Mouse (Mus musculus): Measurements from ENCODE around the gene Chst1. TPM values are rescaled to one million over a fixed set of nuclear protein-coding genes. Genes with fewer than 3 reads are reported as not detected.

The Chst1 gene
- total and polyA plus RNA-seq, 3 experiments = 1.7 to 8.7 (median 2.4) TPM

DNA sequence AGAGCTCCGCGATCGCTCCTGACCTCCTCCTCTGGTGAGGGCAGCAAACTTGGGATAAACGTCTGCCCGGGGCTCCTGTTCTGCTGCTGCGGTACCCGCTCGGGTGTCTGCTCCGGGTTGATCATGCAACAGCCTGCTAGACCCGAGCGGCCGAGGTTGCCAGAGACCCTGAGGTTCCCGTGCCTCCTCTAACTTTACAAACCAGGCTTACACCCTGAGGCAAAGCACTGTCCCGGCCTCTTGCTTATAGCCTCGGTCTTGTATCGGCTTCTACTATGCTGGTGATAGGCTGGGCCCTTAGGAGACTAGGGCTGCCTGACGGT is 802 bp downstream of the Chst1 start:
- Histone ChIP-seq H3K27ac (peak overlapping the region; percentile 31), H3K36me3 (ENCODE audit: control insufficient read depth, insufficient read depth, low read length) (no peaks in the 10 kb centered on the region), H3K79me2 (replicated peaks; ENCODE audit: control insufficient read depth, insufficient read depth, low read length) (no peaks in the 10 kb centered on the region), H3K9ac (ENCODE audit: low read depth, low read length) (peak overlapping the region; percentile 81), H3K4me3 (peak overlapping the region; percentile 58), H3K4me1 (ENCODE audit: control insufficient read depth, insufficient read depth, low read length) (peaks cover 5% of the 10 kb centered on the region), H3K27me3 (ENCODE audit: control insufficient read depth, insufficient read depth, low read length) (no peaks in the 10 kb centered on the region; the same call in 1 of the 2 replicates)
- DNase-seq = no peak
- no peak for TF ChIP-seq POLR2A (IDR thresholded peaks at IDR 0.05; ENCODE audit: insufficient read depth, low read depth, low read length)
- no peak for TF ChIP-seq EP300 (IDR thresholded peaks at IDR 0.05; ENCODE audit: insufficient read depth, low read depth, low read length)
- no peak for TF ChIP-seq CTCF (IDR thresholded peaks at IDR 0.05)
- intact Hi-C loops (cut with DNase I) = no loop called here
- WGBS = 3% methylated on average over 17 of the region's 17 CpGs

DNA sequence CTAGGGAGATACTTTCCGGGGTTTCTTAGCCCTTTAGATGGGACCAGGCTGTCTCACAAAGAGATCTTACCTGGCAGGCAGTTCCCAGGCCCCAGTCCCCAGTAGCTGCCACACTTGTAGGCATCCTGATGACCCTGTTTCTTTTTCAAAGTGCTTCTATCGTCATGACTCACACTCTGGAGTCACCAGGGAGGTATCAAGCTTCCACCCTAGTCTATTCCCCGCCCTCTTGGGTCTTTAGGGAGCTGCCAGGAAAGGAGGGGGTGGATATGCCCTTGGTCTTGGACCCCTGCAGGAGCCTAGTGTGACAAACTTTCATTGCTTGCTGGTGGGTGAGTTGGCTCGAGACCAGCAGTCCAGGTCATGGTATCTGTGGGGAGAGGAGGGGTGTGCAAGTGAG is 1.7 kb downstream of the Chst1 start:
- no peaks in the 10 kb centered on the region for H3K79me2 ChIP-seq (replicated peaks; ENCODE audit: control insufficient read depth, insufficient read depth, low read length)
- H3K4me1 ChIP-seq (ENCODE audit: control insufficient read depth, insufficient read depth, low read length) = peaks cover 4% of the 10 kb centered on the region
- no peaks in the 10 kb centered on the region for H3K36me3 ChIP-seq (ENCODE audit: control insufficient read depth, insufficient read depth, low read length)
- intact Hi-C loops (cut with DNase I) = no loop called here
- no peaks in the 10 kb centered on the region; the same call in 1 of the 2 replicates for H3K27me3 ChIP-seq (ENCODE audit: control insufficient read depth, insufficient read depth, low read length)
- TF ChIP-seq EP300 (IDR thresholded peaks at IDR 0.05; ENCODE audit: insufficient read depth, low read depth, low read length) (no peak), CTCF (IDR thresholded peaks at IDR 0.05) (no peak), POLR2A (IDR thresholded peaks at IDR 0.05; ENCODE audit: insufficient read depth, low read depth, low read length) (no peak)
- DNase-seq = no peak
- H3K4me3 ChIP-seq = no peak overlapping the region
- WGBS = 55% methylated on average over 4 of the region's 4 CpGs
- no peak overlapping the region for H3K27ac ChIP-seq
- H3K9ac ChIP-seq (ENCODE audit: low read depth, low read length) = no peak overlapping the region

GRCm38 (mm10) chr2:92602073-92602472 is 2.6 kb downstream of the Chst1 start:
- TF ChIP-seq POLR2A (IDR thresholded peaks at IDR 0.05; ENCODE audit: insufficient read depth, low read depth, low read length) (no peak), CTCF (IDR thresholded peaks at IDR 0.05) (no peak)
- H3K4me1 ChIP-seq (ENCODE audit: control insufficient read depth, insufficient read depth, low read length) = peaks cover 5% of the 10 kb centered on the region
- no peak overlapping the region for H3K27ac ChIP-seq
- H3K79me2 ChIP-seq (replicated peaks; ENCODE audit: control insufficient read depth, insufficient read depth, low read length) = no peaks in the 10 kb centered on the region
- intact Hi-C loops (cut with DNase I) = no loop called here
- H3K4me3 ChIP-seq = no peak overlapping the region
- WGBS = 48% methylated on average over 12 of the region's 12 CpGs
- DNase-seq = no peak
- no peak overlapping the region for H3K9ac ChIP-seq (ENCODE audit: low read depth, low read length)
- no peaks in the 10 kb centered on the region; the same call in 1 of the 2 replicates for H3K27me3 ChIP-seq (ENCODE audit: control insufficient read depth, insufficient read depth, low read length)
- no peaks in the 10 kb centered on the region for H3K36me3 ChIP-seq (ENCODE audit: control insufficient read depth, insufficient read depth, low read length)

GRCm38 (mm10) chr2:92603591-92603990 is 4.1 kb downstream of the Chst1 start:
- no peak overlapping the region for H3K9ac ChIP-seq (ENCODE audit: low read depth, low read length)
- no peaks in the 10 kb centered on the region; the same call in 1 of the 2 replicates for H3K27me3 ChIP-seq (ENCODE audit: control insufficient read depth, insufficient read depth, low read length)
- 81% methylated on average over 5 of the region's 5 CpGs for WGBS
- no peak overlapping the region for H3K27ac ChIP-seq
- intact Hi-C loops (cut with DNase I) = no loop called here
- H3K79me2 ChIP-seq (replicated peaks; ENCODE audit: control insufficient read depth, insufficient read depth, low read length) = no peaks in the 10 kb centered on the region
- H3K4me1 ChIP-seq (ENCODE audit: control insufficient read depth, insufficient read depth, low read length) = peaks cover 5% of the 10 kb centered on the region
- TF ChIP-seq POLR2A (IDR thresholded peaks at IDR 0.05; ENCODE audit: insufficient read depth, low read depth, low read length) (no peak), EP300 (IDR thresholded peaks at IDR 0.05; ENCODE audit: insufficient read depth, low read depth, low read length) (no peak), CTCF (IDR thresholded peaks at IDR 0.05) (no peak)
- H3K36me3 ChIP-seq (ENCODE audit: control insufficient read depth, insufficient read depth, low read length) = no peaks in the 10 kb centered on the region
- no peak for DNase-seq
- no peak overlapping the region for H3K4me3 ChIP-seq

DNA sequence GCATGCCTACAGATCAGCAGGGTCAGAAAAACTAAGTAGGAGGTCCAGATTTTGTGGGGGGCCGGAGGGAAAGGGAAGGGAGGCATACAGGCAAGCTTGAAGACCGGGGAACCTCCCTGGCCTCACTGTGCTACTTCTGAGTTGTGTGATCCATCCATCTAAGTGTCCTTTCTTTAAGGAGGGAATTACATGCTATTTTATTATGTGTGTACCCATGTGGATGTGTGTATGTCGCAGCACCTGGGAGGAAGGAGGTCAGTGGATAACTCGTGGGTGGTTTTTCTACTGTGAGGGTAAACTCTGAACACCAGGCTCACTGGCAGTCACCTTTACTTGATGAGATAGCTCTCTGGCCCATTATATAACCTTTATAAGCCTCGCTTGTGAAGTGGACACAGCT is 5.1 kb downstream of the Chst1 start:
- no peak overlapping the region for H3K4me3 ChIP-seq
- intact Hi-C loops (cut with DNase I) = no loop called here
- DNase-seq = no peak
- WGBS = 85% methylated on average over 5 of the region's 5 CpGs
- H3K27me3 ChIP-seq (ENCODE audit: control insufficient read depth, insufficient read depth, low read length) = no peaks in the 10 kb centered on the region; the same call in 1 of the 2 replicates
- TF ChIP-seq EP300 (IDR thresholded peaks at IDR 0.05; ENCODE audit: insufficient read depth, low read depth, low read length) = no peak
- TF ChIP-seq POLR2A (IDR thresholded peaks at IDR 0.05; ENCODE audit: insufficient read depth, low read depth, low read length) = no peak
- no peak for TF ChIP-seq CTCF (IDR thresholded peaks at IDR 0.05)
- no peak overlapping the region for H3K9ac ChIP-seq (ENCODE audit: low read depth, low read length)
- no peak overlapping the region for H3K27ac ChIP-seq
- peaks cover 5% of the 10 kb centered on the region for H3K4me1 ChIP-seq (ENCODE audit: control insufficient read depth, insufficient read depth, low read length)
- H3K36me3 ChIP-seq (ENCODE audit: control insufficient read depth, insufficient read depth, low read length) = no peaks in the 10 kb centered on the region
- no peaks in the 10 kb centered on the region for H3K79me2 ChIP-seq (replicated peaks; ENCODE audit: control insufficient read depth, insufficient read depth, low read length)

DNA sequence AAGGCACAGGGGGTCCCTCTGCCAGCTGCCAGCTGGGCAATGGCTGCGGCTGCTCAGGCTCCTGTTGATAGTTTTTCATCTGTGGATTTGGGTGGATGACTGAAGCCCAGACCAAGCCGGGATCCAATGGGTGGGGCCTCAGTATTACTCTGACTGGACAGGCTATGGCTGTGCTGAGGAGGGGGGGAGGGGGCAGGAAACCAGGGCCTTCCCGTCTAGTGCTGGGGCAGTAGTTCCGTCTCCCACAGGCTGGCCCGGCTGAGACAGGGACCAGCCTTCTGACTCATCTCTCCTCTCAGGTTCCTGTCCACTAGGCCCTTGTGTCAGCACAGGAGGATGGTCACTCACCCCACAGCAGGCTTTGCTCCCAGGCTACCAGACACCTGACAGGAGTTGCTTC is 6.5 kb downstream of the Chst1 start:
- H3K27ac ChIP-seq = no peak overlapping the region
- TF ChIP-seq CTCF (IDR thresholded peaks at IDR 0.05) = no peak
- no peak for TF ChIP-seq POLR2A (IDR thresholded peaks at IDR 0.05; ENCODE audit: insufficient read depth, low read depth, low read length)
- TF ChIP-seq EP300 (IDR thresholded peaks at IDR 0.05; ENCODE audit: insufficient read depth, low read depth, low read length) = no peak
- no peaks in the 10 kb centered on the region for H3K79me2 ChIP-seq (replicated peaks; ENCODE audit: control insufficient read depth, insufficient read depth, low read length)
- H3K4me3 ChIP-seq = no peak overlapping the region
- H3K36me3 ChIP-seq (ENCODE audit: control insufficient read depth, insufficient read depth, low read length) = no peaks in the 10 kb centered on the region
- H3K9ac ChIP-seq (ENCODE audit: low read depth, low read length) = no peak overlapping the region
- WGBS = 23% methylated on average over 5 of the region's 5 CpGs
- no peaks in the 10 kb centered on the region for H3K27me3 ChIP-seq (ENCODE audit: control insufficient read depth, insufficient read depth, low read length)
- peak; percentile 39 to 42 for DNase-seq
- intact Hi-C loops (cut with DNase I) = loop anchor here (5.0 kb wide), 1 partner anchor 119 kb away; no protein-coding TSS in a partner anchor
- peaks cover 2% of the 10 kb centered on the region; the same call in 1 of the 2 replicates for H3K4me1 ChIP-seq (ENCODE audit: control insufficient read depth, insufficient read depth, low read length)
